Mouse (Mus musculus) heart, postnatal 0 days (tissue): ENCODE measurements around the gene Gm3371.
"Not testable (repeated sequence)": the region's sequence is repeated elsewhere in the genome, so short reads cannot be mapped to it uniquely, and the experiment has no call there.

Experiments used
- CTCF ChIP-seq: IDR thresholded peaks from 2 replicates; pipeline ENCODE4 v1.5.1; 2016; ENCODE audit warnings: antibody characterized with exemption, control low read depth, low read depth
- EP300 ChIP-seq: IDR thresholded peaks from 2 replicates; pipeline ENCODE4 v1.6.1; 2016; ENCODE audit warnings: antibody characterized with exemption, low read depth

DNA sequence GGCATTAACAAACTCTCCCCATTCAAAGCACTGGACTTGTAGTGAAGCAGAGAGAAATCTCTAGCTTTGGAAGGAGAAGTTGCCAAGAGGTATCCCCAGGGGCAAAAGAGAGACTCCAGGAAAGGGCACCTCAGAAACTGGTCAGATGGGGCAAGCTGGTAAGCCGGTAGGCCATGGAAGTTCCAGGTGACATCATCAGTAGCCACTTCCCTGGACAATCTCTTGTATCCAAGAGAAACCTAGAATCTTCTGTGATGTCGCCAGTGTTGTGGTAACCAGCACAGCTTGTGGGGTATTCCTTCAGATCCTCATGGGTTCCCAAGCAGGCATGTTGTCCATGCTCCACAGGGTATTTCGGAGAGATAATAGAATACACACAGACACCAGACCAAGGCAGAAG, 22.8 kb upstream of the Gm3371 start, which contains the start of gene Gm8232:
- not testable (repeated sequence) for TF ChIP-seq CTCF, EP300
